In genomic region chr4:118533156-118533555, GRCm38 (mm10) we compare ENCODE assay signal across 31 mouse cellular contexts. TPM values are rescaled to one million over a fixed set of nuclear protein-coding genes. Genes with fewer than 3 reads are reported as not detected.
DNase-seq lines count a peak whose midpoint lies in the region; ATAC-seq lines count a peak whose summit lies in the region.
"Had no signal": no experiment of that assay in that cellular context is flagged by ENCODE, and none has a peak within 500 bp of the region (broad histone marks: within the 10 kb centered on the region; RNA-seq: fewer than 3 reads in every experiment).

No protein-coding gene starts in this region.

- no peak overlapping the region for H3K9ac ChIP-seq in kidney, embryonic 14.5 days (ENCODE audit: low read depth, low read length)
- H3K9ac ChIP-seq: forebrain, embryonic 13.5 days; hindbrain, embryonic 13.5 days; limb, embryonic 15.5 days; liver, embryonic 13.5 days had no signal

- no peak overlapping the region; the same call in 1 of the 2 replicates for H3K27ac ChIP-seq in kidney, embryonic 14.5 days (ENCODE audit: low read depth, low read length)
- H3K27ac ChIP-seq: forebrain, embryonic 13.5 days; heart, embryonic 10.5 days; hindbrain, embryonic 13.5 days; limb, embryonic 15.5 days; liver, embryonic 13.5 days; stomach, postnatal 0 days had no signal

- no peak overlapping the region for H3K4me3 ChIP-seq in kidney, embryonic 14.5 days (ENCODE audit: low read length)
- H3K4me3 ChIP-seq: forebrain, embryonic 13.5 days; heart, embryonic 10.5 days; hindbrain, embryonic 13.5 days; limb, embryonic 15.5 days; liver, embryonic 13.5 days had no signal

- H3K27me3 ChIP-seq in kidney, embryonic 14.5 days (ENCODE audit: control insufficient read depth, insufficient read depth, low read length): no peaks in the 10 kb centered on the region
- H3K27me3 ChIP-seq: forebrain, embryonic 13.5 days; limb, embryonic 15.5 days; liver, embryonic 13.5 days had no signal

- WGBS in kidney, embryonic 14.5 days: 39% methylated on average over 3 of the region's 4 CpGs

- ATAC-seq in kidney, embryonic 14.5 days (ENCODE audit: low FRiP score, low TSS enrichment): peak; percentile 86
- peak; percentile 43 for ATAC-seq in megakaryocyte progenitor cell, adult 5-6 weeks (replicated peaks; ENCODE audit: poor library complexity)
- ATAC-seq in cerebellum, adult (ENCODE audit: insufficient number of reproducible peaks, low FRiP score, low TSS enrichment): no peak
- ATAC-seq: forebrain, embryonic 13.5 days; lung, postnatal 0 days had no signal

- no peak overlapping the region for H3K4me2 ChIP-seq in kidney, embryonic 14.5 days (replicated peaks; ENCODE audit: low read depth, low read length)
- H3K4me2 ChIP-seq: forebrain, embryonic 13.5 days; hindbrain, embryonic 13.5 days; limb, embryonic 15.5 days; liver, embryonic 13.5 days had no signal

- DNase-seq in kidney, adult 11 months: peak; percentile 75
- peak; percentile 71 for DNase-seq in kidney, postnatal 14 days
- DNase-seq in right cerebral cortex, postnatal 25 days: no peak
- no peak for DNase-seq in neural tube, embryonic 10.5 days (ENCODE audit: extremely low spot score, low spot score)
- DNase-seq: adrenal gland, postnatal 36 days; cerebellum, adult 8-10 months; cerebellum, postnatal 36 days; gastrocnemius, postnatal 14 days; heart, postnatal 36 days; layer of hippocampus, postnatal 36 days; left cerebral cortex, postnatal 4 days; liver, embryonic 13.5 days; lung, adult 18-20 months; lung, postnatal 4 days; midbrain, embryonic 14.5 days; right cerebral cortex, postnatal 4 days; thymus, adult 2 months; thymus, postnatal 4 days had no signal

- no peaks in the 10 kb centered on the region for H3K9me3 ChIP-seq in kidney, embryonic 14.5 days (ENCODE audit: control insufficient read depth, low read length)
- H3K9me3 ChIP-seq: forebrain, embryonic 13.5 days; heart, embryonic 10.5 days; hindbrain, embryonic 13.5 days; limb, embryonic 15.5 days; liver, embryonic 13.5 days had no signal

- peaks cover 8% of the 10 kb centered on the region for H3K4me1 ChIP-seq in kidney, embryonic 14.5 days (ENCODE audit: control insufficient read depth, insufficient read depth, low read length)
- H3K4me1 ChIP-seq: forebrain, embryonic 13.5 days; hindbrain, embryonic 13.5 days; liver, embryonic 13.5 days had no signal

- no peaks in the 10 kb centered on the region for H3K36me3 ChIP-seq in kidney, embryonic 14.5 days (ENCODE audit: control insufficient read depth, insufficient read depth, low read length)
- H3K36me3 ChIP-seq: heart, embryonic 10.5 days; hindbrain, embryonic 13.5 days; limb, embryonic 15.5 days; liver, embryonic 13.5 days had no signal

RNA-seq across cellular contexts. Expression of gene 2610528J11Rik, which starts 6.4 kb away (rescaled TPM):
- 15.5 and 15.6 TPM in 2 replicates for polyA plus RNA-seq in kidney, embryonic 14.5 days (2014; fragmentation: Nextera tagmentation; extraction: Ambion mirVana)
- not detected in 2 replicates for total RNA-seq in megakaryocyte progenitor cell, adult 5-6 weeks (2015)
- not detected in 2 replicates for total RNA-seq in megakaryocyte progenitor cell, adult 5-6 weeks (2017)
- total RNA-seq: adrenal gland, adult 18-20 months; adrenal gland, postnatal 36 days; gastrocnemius, postnatal 14 days; heart, postnatal 36 days; layer of hippocampus, postnatal 36 days; MEL; neutrophil, adult 5-6 weeks had no signal
- polyA plus RNA-seq: hindbrain, embryonic 13.5 days; midbrain, embryonic 14.5 days had no signal

RNA-seq across cellular contexts. Expression of gene Tmem125, which starts 10.7 kb away (rescaled TPM):
- 3.2 and 4.1 TPM in 2 replicates for polyA plus RNA-seq in kidney, embryonic 14.5 days (2014; fragmentation: Nextera tagmentation; extraction: Ambion mirVana)
- total RNA-seq in megakaryocyte progenitor cell, adult 5-6 weeks (2015): 0.25 and 0.71 TPM in 2 replicates
- 0.41 TPM in 1 of 2 replicates, not detected in the other for total RNA-seq in megakaryocyte progenitor cell, adult 5-6 weeks (2017)
- total RNA-seq: adrenal gland, adult 18-20 months; adrenal gland, postnatal 36 days had no signal
- polyA plus RNA-seq: forebrain, embryonic 13.5 days; midbrain, embryonic 14.5 days; neural tube, embryonic 11.5 days had no signal

RNA-seq across cellular contexts. Expression of gene Tie1, which starts 43.3 kb away (rescaled TPM):
- 24.6 and 30.4 TPM in 2 replicates for polyA plus RNA-seq in kidney, embryonic 14.5 days (2014; fragmentation: Nextera tagmentation; extraction: Ambion mirVana)
- total RNA-seq in megakaryocyte progenitor cell, adult 5-6 weeks (2015): 4.3 and 4.4 TPM in 2 replicates
- total RNA-seq in megakaryocyte progenitor cell, adult 5-6 weeks (2017): 3.5 and 4.3 TPM in 2 replicates
- total RNA-seq: MEL; neutrophil, adult 5-6 weeks had no signal

Comparison
In these comparisons a context has a peak if more than half of its experiments do, and no peak if none do; other contexts are left out.
1. DNase-seq: peak in kidney, adult 11 months (single experiment) and kidney, postnatal 14 days (single experiment); none in right cerebral cortex, postnatal 25 days (single experiment) and neural tube, embryonic 10.5 days (single experiment).